Mouse (Mus musculus) lung, postnatal 36 days (tissue): ENCODE measurements around the gene Vps11.
"Not testable (repeated sequence)": the region's sequence is repeated elsewhere in the genome, so short reads cannot be mapped to it uniquely, and the experiment has no call there.

Source experiments
- DNase-seq: peaks from one replicate; pipeline ENCODE4 v3.0.0; 2022; ENCODE audit warnings: mixed read lengths

Gene Vps11

GRCm38 (mm10) chr9:44313476-44314256 lies 47.8 kb downstream of the Vps11 start:
- DNase-seq = no peak

- DNase-seq = peak; percentile 73
These were observed 50.0 kb downstream of the Vps11 start for GRCm38 (mm10) chr9:44311136-44312134.

- DNase-seq = no peak
These were observed 50.7 kb downstream of the Vps11 start for GRCm38 (mm10) chr9:44310750-44311135.

- no peak for DNase-seq
These were observed 51.7 kb downstream of the Vps11 start for GRCm38 (mm10) chr9:44309756-44310155.

GRCm38 (mm10) chr9:44307248-44307647 lies 54.2 kb downstream of the Vps11 start:
- no peak for DNase-seq

- DNase-seq = no peak
These were observed 54.9 kb downstream of the Vps11 start for GRCm38 (mm10) chr9:44306532-44306931.

- peak; percentile 99 for DNase-seq
These were observed 55.9 kb downstream of the Vps11 start, which contains the start of gene Hinfp for GRCm38 (mm10) chr9:44305466-44306079. TSS of gene Hinfp (minus strand) at chr9:44305671.

GRCm38 (mm10) chr9:44300001-44300400 lies 61.5 kb downstream of the Vps11 start:
- not testable (repeated sequence) for DNase-seq
